Mouse (Mus musculus) liver, adult 2 months (tissue): ENCODE data around the gene Cab39l. TPM values are rescaled to one million over a fixed set of nuclear protein-coding genes. Genes with fewer than 3 reads are reported as not detected.

ENCODE experiments used
- DNase-seq: peaks from one replicate; pipeline ENCODE4 v3.0.0-alpha.2; 2011; ENCODE audit warnings: low read depth, low spot score; ENCODE audit errors: extremely low read depth
- H3K27ac ChIP-seq: fragments of 200-500 bp; replicated peaks from 2 replicates; pipeline ENCODE4 v1.5.1; 2012; ENCODE audit warnings: low read depth, mild to moderate bottlenecking, control low read depth, inconsistent platforms, low read length; ENCODE audit not compliant: insufficient read depth
- H3K27me3 ChIP-seq: fragments of 200-500 bp; 2 replicates; pipeline ENCODE4 v1.6.1; 2012; ENCODE audit warnings: mild to moderate bottlenecking, moderate library complexity, low read length, inconsistent platforms; ENCODE audit not compliant: control insufficient read depth, insufficient read depth
- H3K36me3 ChIP-seq: fragments of 200-500 bp; 2 replicates; pipeline ENCODE4 v1.6.1; 2012; ENCODE audit warnings: low read length, inconsistent platforms; ENCODE audit not compliant: control insufficient read depth, insufficient read depth
- H3K4me1 ChIP-seq: fragments of 200-500 bp; 2 replicates; pipeline ENCODE4 v1.6.1; 2011; ENCODE audit warnings: low read length; ENCODE audit not compliant: control insufficient read depth, insufficient read depth
- H3K4me3 ChIP-seq: fragments of 200-500 bp; 2 replicates; pipeline ENCODE4 v1.5.1; 2011; ENCODE audit warnings: low read depth, mild to moderate bottlenecking, control low read depth, low read length, moderate library complexity; ENCODE audit not compliant: insufficient read depth
- H3K79me2 ChIP-seq: fragments of 200-500 bp; 2 replicates; pipeline ENCODE4 v1.6.1; 2012; ENCODE audit warnings: inconsistent platforms, mild to moderate bottlenecking, low read length, moderate library complexity; ENCODE audit not compliant: control insufficient read depth, insufficient read depth
- H3K9ac ChIP-seq: fragments of 200-500 bp; 2 replicates; pipeline ENCODE4 v1.6.1; 2012; ENCODE audit warnings: low read depth, mild to moderate bottlenecking, control low read depth, inconsistent platforms, low read length
- CTCF ChIP-seq: fragments of 200-500 bp; IDR thresholded peaks from 2 replicates; pipeline ENCODE4 v1.5.1; 2011; ENCODE audit warnings: low read depth, low read length, control low read depth
- POLR2A ChIP-seq: fragments of 200-500 bp; IDR thresholded peaks from 2 replicates; pipeline ENCODE4 v1.6.1; 2011; ENCODE audit warnings: low read length, control low read depth; ENCODE audit not compliant: insufficient read depth; ENCODE audit errors: extremely low read depth
- WGBS: fragments of 180-500 bp; shearing (Covaris S2); methylation state at CpG from one replicate; pipeline ENCODE4 v1.1.7; 2018; 5-methylcytosine and 5-hydroxymethylcytosine counted together
- polyA plus RNA-seq: library from polyadenylated mRNA; depleted of rRNA; stranded (reverse); fragments of >200 nt; gene quantifications from 2 replicates; pipeline ENCODE4 v1.2.3, GENCODE M21; 2012
- total RNA-seq: library from RNA; depleted of rRNA; stranded (reverse); fragments of >200 nt; gene quantifications from 2 replicates; pipeline ENCODE4 v1.2.3, GENCODE M21; 2014

Gene Cab39l
- total and polyA plus RNA-seq, 2 experiments = 13.6 to 47.6 TPM

GRCm38 (mm10) chr14:59470781-59471180, 30.0 kb downstream of the Cab39l start:
- H3K36me3 ChIP-seq = peaks cover 9% of the 10 kb centered on the region
- DNase-seq = no peak
- no peak overlapping the region for H3K4me3 ChIP-seq
- H3K9ac ChIP-seq = no peak overlapping the region
- H3K4me1 ChIP-seq = no peaks in the 10 kb centered on the region
- H3K27ac ChIP-seq = no peak overlapping the region
- no peaks in the 10 kb centered on the region; the same call in 1 of the 2 replicates for H3K79me2 ChIP-seq
- WGBS = 96% methylated on average over 1 of the region's 1 CpGs
- H3K27me3 ChIP-seq = no peaks in the 10 kb centered on the region
- TF ChIP-seq CTCF = no peak
- no peak for TF ChIP-seq POLR2A

GRCm38 (mm10) chr14:59478699-59479098, 37.9 kb downstream of the Cab39l start:
- H3K27ac ChIP-seq = no peak overlapping the region
- H3K27me3 ChIP-seq = no peaks in the 10 kb centered on the region
- TF ChIP-seq CTCF = no peak
- no peak for TF ChIP-seq POLR2A
- no peak overlapping the region for H3K9ac ChIP-seq
- 82% methylated on average over 6 of the region's 6 CpGs for whole genome bisulfite sequencing
- H3K4me1 ChIP-seq = no peaks in the 10 kb centered on the region
- peak; percentile 17 for DNase-seq
- no peak overlapping the region for H3K4me3 ChIP-seq
- H3K36me3 ChIP-seq = no peaks in the 10 kb centered on the region; the same call in 1 of the 2 replicates
- no peaks in the 10 kb centered on the region; the same call in 1 of the 2 replicates for H3K79me2 ChIP-seq

DNA sequence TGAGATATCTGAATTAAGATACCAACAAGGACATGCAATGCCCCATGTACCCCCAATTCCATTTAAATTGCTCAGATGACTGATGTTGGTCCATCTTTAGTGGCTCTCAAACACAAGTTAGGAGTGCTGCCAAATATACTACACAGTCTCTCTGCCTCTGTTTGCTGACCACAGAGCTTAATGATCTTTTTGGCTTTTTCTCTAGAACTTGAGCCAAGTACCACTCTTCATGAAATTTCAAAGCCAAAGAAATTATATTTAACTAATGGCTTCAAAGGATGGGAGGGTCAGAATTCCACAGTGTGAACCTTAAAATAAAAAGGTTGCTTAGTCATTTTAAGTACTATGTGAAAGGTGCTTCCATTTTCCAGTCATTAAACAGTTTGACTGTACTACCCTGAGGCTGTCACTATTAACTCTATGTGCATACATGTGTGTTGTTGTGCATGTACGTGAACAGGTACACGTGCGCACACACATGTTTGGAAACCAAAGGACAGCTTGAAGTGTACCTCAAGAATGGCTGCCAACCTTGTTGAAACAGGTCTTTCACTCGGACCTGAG, 44.6 kb downstream of the Cab39l start:
- DNase-seq = peak; percentile 66
- Histone ChIP-seq H3K27me3 (no peaks in the 10 kb centered on the region), H3K4me1 (peaks cover 3% of the 10 kb centered on the region; the same call in 1 of the 2 replicates), H3K36me3 (no peaks in the 10 kb centered on the region), H3K4me3 (no peak overlapping the region), H3K79me2 (peaks cover 2% of the 10 kb centered on the region; the same call in 1 of the 2 replicates), H3K27ac (peak overlapping the region; percentile 29; the same call in 1 of the 2 replicates), H3K9ac (no peak overlapping the region)
- TF ChIP-seq CTCF = no peak
- no peak for TF ChIP-seq POLR2A
- 40% methylated on average over 4 of the region's 4 CpGs for whole genome bisulfite sequencing

DNA sequence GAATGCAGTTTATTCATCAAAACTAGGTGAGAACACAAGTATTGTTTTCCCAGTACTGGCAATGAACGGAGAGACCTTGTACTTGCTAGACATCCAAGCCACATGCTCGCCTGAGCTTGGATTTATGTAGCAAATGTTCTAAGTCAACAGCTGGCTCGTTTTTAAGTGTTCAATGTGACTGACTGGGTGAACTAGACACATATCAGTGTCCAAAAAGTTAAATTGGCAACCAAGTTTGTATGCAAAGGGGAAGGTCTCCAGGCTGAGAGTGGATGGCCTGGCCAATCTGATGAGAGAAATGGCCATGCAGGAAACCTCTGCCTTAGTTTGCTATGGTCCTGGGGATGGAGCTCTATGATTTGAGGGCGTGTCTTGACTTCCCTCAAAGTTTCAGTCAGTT, 51.6 kb downstream of the Cab39l start:
- Histone ChIP-seq H3K27me3 (no peaks in the 10 kb centered on the region), H3K36me3 (peaks cover 2% of the 10 kb centered on the region; the same call in 1 of the 2 replicates), H3K27ac (no peak overlapping the region), H3K4me1 (no peaks in the 10 kb centered on the region), H3K4me3 (no peak overlapping the region), H3K79me2 (no peaks in the 10 kb centered on the region; the same call in 1 of the 2 replicates), H3K9ac (no peak overlapping the region)
- DNase-seq = peak; percentile 66
- WGBS = 35% methylated on average over 4 of the region's 4 CpGs
- TF ChIP-seq CTCF (no peak), POLR2A (no peak)

DNA sequence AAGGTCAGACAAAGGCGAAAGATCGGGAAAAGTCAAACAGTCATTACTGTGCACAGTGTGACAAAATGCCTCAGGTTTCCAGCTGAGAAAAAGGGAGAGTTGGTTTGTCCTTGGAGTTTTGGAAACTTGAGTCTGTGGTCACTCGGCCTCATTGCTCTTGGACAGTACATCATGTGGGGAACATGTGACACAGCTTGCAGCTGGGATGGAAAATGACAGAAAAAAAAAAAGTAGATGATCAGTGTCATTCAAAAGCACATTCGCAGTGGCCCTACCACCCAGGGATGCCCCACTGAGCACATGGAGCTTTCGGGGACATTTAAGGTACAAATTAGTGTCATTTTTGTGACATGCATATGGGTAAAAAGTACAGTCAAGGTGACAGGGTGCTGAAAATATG, 57.2 kb downstream of the Cab39l start:
- no peak overlapping the region for H3K27ac ChIP-seq

GRCm38 (mm10) chr14:59504831-59505230, 64.1 kb downstream of the Cab39l start:
- Histone ChIP-seq H3K36me3 (peaks cover 23% of the 10 kb centered on the region), H3K27ac (no peak overlapping the region), H3K27me3 (no peaks in the 10 kb centered on the region), H3K79me2 (no peaks in the 10 kb centered on the region), H3K9ac (no peak overlapping the region), H3K4me3 (no peak overlapping the region), H3K4me1 (peaks cover 6% of the 10 kb centered on the region; the same call in 1 of the 2 replicates)
- peak; percentile 5 for DNase-seq
- TF ChIP-seq CTCF (no peak), POLR2A (no peak)
- WGBS = 64% methylated on average over 8 of the region's 8 CpGs

More for the DNA sequence above, 57.2 kb downstream of the Cab39l start:
- Histone ChIP-seq H3K27me3 (no peaks in the 10 kb centered on the region), H3K9ac (no peak overlapping the region), H3K79me2 (no peaks in the 10 kb centered on the region), H3K4me3 (no peak overlapping the region), H3K36me3 (peaks cover 20% of the 10 kb centered on the region; the same call in 1 of the 2 replicates), H3K4me1 (no peaks in the 10 kb centered on the region)
- no peak for DNase-seq
- WGBS = 98% methylated on average over 5 of the region's 5 CpGs
- no peak for TF ChIP-seq POLR2A
